Mouse (Mus musculus): ENCODE results near the gene Pax9. TPM values are rescaled to one million over a fixed set of nuclear protein-coding genes. Genes with fewer than 3 reads are reported as not detected.

Pax9 gene
- total and polyA plus RNA-seq, 3 experiments, result 0.06 TPM; not detected in 2

DNA sequence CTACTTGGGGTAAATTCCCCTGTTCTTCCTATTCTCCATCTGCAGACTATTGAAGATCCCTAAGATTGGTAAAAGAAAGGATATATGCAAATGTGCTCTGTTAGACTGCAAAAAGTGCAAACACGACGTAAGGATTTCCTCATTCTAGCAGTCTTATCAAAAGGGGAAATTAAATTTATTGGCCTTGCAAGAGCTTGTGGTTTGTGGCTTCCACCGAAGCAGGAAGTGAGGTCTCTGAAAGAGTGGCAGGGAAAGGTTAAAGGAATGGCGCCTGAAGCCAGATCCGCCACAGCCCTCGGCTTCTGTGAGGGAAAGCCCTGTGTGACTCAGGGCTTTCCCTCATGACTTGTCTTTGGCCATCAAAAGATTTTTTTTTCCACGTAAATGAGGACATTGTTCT is 13.9 kb upstream of the Pax9 start:
- no peak overlapping the region for H3K9ac ChIP-seq (ENCODE audit: insufficient read depth, low read depth)
- no peak overlapping the region for H3K4me3 ChIP-seq (replicated peaks in 1 of 3; ENCODE audit: low read depth in 2 of 3, low read length in 2 of 3, poor library complexity in 1 of 3)
- in situ Hi-C loops (cut with MboI; ENCODE audit: low pct_ligation_motif_present, low pct_unique_long_range_greater_than_20kb, low sequenced_read_pairs), result loop anchor here (10.0 to 25.0 kb wide), 2 partner anchors 307 to 510 kb away; partner anchors contain the start of gene Slc25a21
- no peaks in the 10 kb centered on the region for H3K9me3 ChIP-seq (replicated peaks; ENCODE audit: low read length)
- H3K4me1 ChIP-seq (ENCODE audit: control insufficient read depth in 1 of 2, insufficient read depth in 2 of 2), result no peaks in the 10 kb centered on the region
- dilution Hi-C loops (cut with MboI; ENCODE audit: extremely low pct_ligation_motif_present, extremely low pct_unique_long_range_greater_than_20kb, low sequenced_read_pairs), result no loop called here
- H3K79me2 ChIP-seq (replicated peaks; ENCODE audit: control insufficient read depth, extremely low read depth, insufficient read depth, poor library complexity, severe bottlenecking), result no peaks in the 10 kb centered on the region
- H3K27ac ChIP-seq (ENCODE audit: insufficient read depth, low read depth), result no peak overlapping the region
- H3K4me2 ChIP-seq (ENCODE audit: insufficient read depth, low read depth, poor library complexity, severe bottlenecking), result no peak overlapping the region
- no peaks in the 10 kb centered on the region for H3K27me3 ChIP-seq (replicated peaks)
- DNase-seq (ENCODE audit: extremely low read depth), result no peak
- TF ChIP-seq ZMIZ1 (IDR thresholded peaks at IDR 0.05; ENCODE audit: low read depth, low read length) (no peak), ELF1 (IDR thresholded peaks at IDR 0.05; ENCODE audit: low read depth, low read length) (no peak), NRF1 (IDR thresholded peaks at IDR 0.05; ENCODE audit: low read depth, low read length) (no peak), POLR2AphosphoS2 (IDR thresholded peaks at IDR 0.05; ENCODE audit: low read depth, low read length) (no peak), USF1 (IDR thresholded peaks at IDR 0.05; ENCODE audit: low read depth, low read length) (no peak), SMC3 (IDR thresholded peaks at IDR 0.05; ENCODE audit: low read depth, low read length) (no peak), MAZ (IDR thresholded peaks at IDR 0.05; ENCODE audit: low read depth, low read length) (no peak), MAFK (IDR thresholded peaks at IDR 0.05; ENCODE audit: insufficient replicate concordance, low read length) (no peak), UBTF (IDR thresholded peaks at IDR 0.05; ENCODE audit: low read depth, low read length) (no peak), RCOR1 (conservative IDR thresholded peaks at IDR 0.05; ENCODE audit: low read depth, low read length) (no peak), JUN (IDR thresholded peaks at IDR 0.05; ENCODE audit: insufficient read depth, low read depth, low read length) (no peak), IRF4 (IDR thresholded peaks at IDR 0.05; ENCODE audit: low read depth, low read length) (no peak), RAD21 (IDR thresholded peaks at IDR 0.05; ENCODE audit: low read depth, low read length) (no peak), E2F4 (IDR thresholded peaks at IDR 0.05; ENCODE audit: insufficient replicate concordance, low read depth, low read length) (no peak), ETS1 (conservative IDR thresholded peaks at IDR 0.05; ENCODE audit: low read depth, low read length) (no peak), MAX (IDR thresholded peaks at IDR 0.05; ENCODE audit: low read length) (no peak)
- H3K36me3 ChIP-seq (replicated peaks in 1 of 2; ENCODE audit: control insufficient read depth in 1 of 2, insufficient read depth in 1 of 2, low read length in 1 of 2), result no peaks in the 10 kb centered on the region

DNA sequence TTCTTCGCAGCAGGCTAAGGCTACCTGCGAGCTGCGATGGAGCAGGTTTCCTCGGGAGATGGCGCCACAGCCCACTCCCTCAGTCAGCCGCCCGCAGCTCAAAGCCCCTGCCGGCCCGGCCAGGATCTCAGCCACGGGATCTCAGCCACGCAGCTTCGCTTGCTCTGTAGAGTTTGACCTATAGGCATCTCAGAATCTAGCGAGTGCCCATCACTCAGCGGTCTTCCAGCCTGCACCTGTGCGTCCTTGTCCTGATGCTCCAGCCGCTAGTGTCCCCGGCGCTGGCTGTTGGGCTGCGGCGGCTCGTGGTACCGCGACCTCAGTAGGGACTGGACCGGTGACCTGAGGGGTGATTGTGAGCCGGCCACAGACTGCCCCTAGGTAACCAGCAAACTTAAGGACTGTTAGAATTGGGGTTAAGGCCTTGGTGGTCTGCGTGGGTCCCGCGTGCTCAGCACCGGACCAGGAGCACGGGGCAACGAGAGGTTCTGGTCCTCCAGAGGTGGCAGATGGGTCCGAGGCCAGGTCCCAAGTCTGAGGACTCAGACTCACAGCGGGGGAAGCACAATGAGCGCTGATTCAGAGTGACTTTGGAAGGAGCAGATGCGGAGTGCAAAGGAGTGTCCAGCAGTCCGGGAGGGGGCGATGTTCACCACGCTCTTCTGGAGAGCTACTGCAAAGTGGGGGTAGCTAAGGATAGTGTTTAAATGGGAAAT is 10.3 kb upstream of the Pax9 start:
- Histone ChIP-seq H3K9me3 (replicated peaks; ENCODE audit: low read length) (no peaks in the 10 kb centered on the region), H3K4me2 (ENCODE audit: insufficient read depth, low read depth, poor library complexity, severe bottlenecking) (no peak overlapping the region), H3K4me1 (ENCODE audit: control insufficient read depth in 1 of 2, insufficient read depth in 2 of 2) (peaks cover 0 to 8% of the 10 kb centered on the region in 2 experiments; a peak in 2 of 4 replicates), H3K4me3 (replicated peaks in 1 of 3; ENCODE audit: low read depth in 2 of 3, low read length in 2 of 3, poor library complexity in 1 of 3) (no peak overlapping the region), H3K9ac (ENCODE audit: insufficient read depth, low read depth) (no peak overlapping the region), H3K27ac (ENCODE audit: insufficient read depth, low read depth) (no peak overlapping the region), H3K27me3 (replicated peaks) (no peaks in the 10 kb centered on the region), H3K36me3 (replicated peaks in 1 of 2; ENCODE audit: control insufficient read depth in 1 of 2, insufficient read depth in 1 of 2, low read length in 1 of 2) (no peaks in the 10 kb centered on the region), H3K79me2 (replicated peaks; ENCODE audit: control insufficient read depth, extremely low read depth, insufficient read depth, poor library complexity, severe bottlenecking) (no peaks in the 10 kb centered on the region)
- no peak for DNase-seq (ENCODE audit: extremely low read depth)
- TF ChIP-seq CTCF (conservative IDR thresholded peaks at IDR 0.05 in 1 of 2, IDR thresholded peaks at IDR 0.05 in 1 of 2; ENCODE audit: low read depth in 2 of 2, low read length in 2 of 2), result peak in 1 of 2 experiments; percentile 12; a peak in 2 of 4 replicates
- TF ChIP-seq USF2 (conservative IDR thresholded peaks at IDR 0.05; ENCODE audit: low read depth, low read length), result no peak
- in situ Hi-C loops (cut with MboI; ENCODE audit: low pct_ligation_motif_present, low pct_unique_long_range_greater_than_20kb, low sequenced_read_pairs) (loop anchor here (25.0 kb wide), 1 partner anchor 506 kb away; the partner anchor contains the start of gene Slc25a21), dilution Hi-C loops (cut with MboI; ENCODE audit: extremely low pct_ligation_motif_present, extremely low pct_unique_long_range_greater_than_20kb, low sequenced_read_pairs) (no loop called here)
